Mouse (Mus musculus): ENCODE data around the gene Vat1l. TPM values are rescaled to one million over a fixed set of nuclear protein-coding genes. Genes with fewer than 3 reads are reported as not detected.

Gene Vat1l
- polyA plus RNA-seq, 1 experiment = not detected

DNA sequence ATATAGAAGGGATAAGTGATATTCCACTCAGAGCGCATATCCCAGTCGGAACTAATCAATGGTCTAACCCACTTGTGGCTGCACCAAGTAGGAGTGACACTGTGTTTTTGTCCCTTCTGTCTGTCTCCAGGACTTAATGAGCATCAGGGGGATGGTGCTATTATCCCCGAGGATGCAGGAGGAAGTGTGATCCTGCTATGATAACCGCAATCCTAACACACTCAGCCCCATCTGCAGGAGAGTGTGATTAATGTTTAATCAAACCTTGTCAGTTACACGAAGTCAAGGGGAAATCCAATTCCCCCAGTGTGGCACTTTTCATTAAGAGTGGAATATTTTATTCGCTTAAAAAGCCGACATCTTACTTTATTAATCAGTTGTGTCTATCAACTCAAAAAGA, 196.3 kb downstream of the Vat1l start:
- 73% methylated on average over 7 of the region's 7 CpGs for WGBS
- H3K4me1 ChIP-seq (ENCODE audit: control insufficient read depth, insufficient read depth, low read length) = no peaks in the 10 kb centered on the region
- TF ChIP-seq POLR2A (IDR thresholded peaks at IDR 0.05; ENCODE audit: insufficient read depth, low read depth, low read length) (no peak), CTCF (IDR thresholded peaks at IDR 0.05; ENCODE audit: insufficient read depth, low read depth, low read length) (no peak)
- H3K27ac ChIP-seq (ENCODE audit: insufficient read depth, low read depth, low read length) = no peak overlapping the region
- no peak overlapping the region for H3K4me3 ChIP-seq (ENCODE audit: insufficient read depth, low read depth, low read length)

GRCm38 (mm10) chr8:114411421-114411820, 206.0 kb downstream of the Vat1l start:
- TF ChIP-seq POLR2A (IDR thresholded peaks at IDR 0.05; ENCODE audit: insufficient read depth, low read depth, low read length) = no peak
- TF ChIP-seq CTCF (IDR thresholded peaks at IDR 0.05; ENCODE audit: insufficient read depth, low read depth, low read length) = no peak
- Histone ChIP-seq H3K4me3 (ENCODE audit: insufficient read depth, low read depth, low read length) (no peak overlapping the region), H3K27ac (ENCODE audit: insufficient read depth, low read depth, low read length) (no peak overlapping the region), H3K4me1 (ENCODE audit: control insufficient read depth, insufficient read depth, low read length) (no peaks in the 10 kb centered on the region)
- 87% methylated on average over 3 of the region's 3 CpGs for WGBS

GRCm38 (mm10) chr8:114417786-114418185, 212.4 kb downstream of the Vat1l start, which contains the start of gene Clec3a:
TSS of gene Clec3a (plus strand) at chr8:114418086.
- 77% methylated on average over 8 of the region's 8 CpGs for WGBS
- no peak within 1 kb of the TSS for H3K4me3 ChIP-seq (ENCODE audit: insufficient read depth, low read depth, low read length)
- no peaks in the 10 kb centered on the region for H3K4me1 ChIP-seq (ENCODE audit: control insufficient read depth, insufficient read depth, low read length)
- no peak within 1 kb of the TSS for H3K27ac ChIP-seq (ENCODE audit: insufficient read depth, low read depth, low read length)
- TF ChIP-seq CTCF (IDR thresholded peaks at IDR 0.05; ENCODE audit: insufficient read depth, low read depth, low read length) (no peak), POLR2A (IDR thresholded peaks at IDR 0.05; ENCODE audit: insufficient read depth, low read depth, low read length) (no peak)

- no peak overlapping the region for H3K27ac ChIP-seq (ENCODE audit: insufficient read depth, low read depth, low read length)
- 82% methylated on average over 5 of the region's 5 CpGs for WGBS
- H3K4me3 ChIP-seq (ENCODE audit: insufficient read depth, low read depth, low read length) = no peak overlapping the region
- no peaks in the 10 kb centered on the region for H3K4me1 ChIP-seq (ENCODE audit: control insufficient read depth, insufficient read depth, low read length)
- no peak for TF ChIP-seq CTCF (IDR thresholded peaks at IDR 0.05; ENCODE audit: insufficient read depth, low read depth, low read length)
- TF ChIP-seq POLR2A (IDR thresholded peaks at IDR 0.05; ENCODE audit: insufficient read depth, low read depth, low read length) = no peak
These were observed 213.1 kb downstream of the Vat1l start for GRCm38 (mm10) chr8:114418486-114418885.

DNA sequence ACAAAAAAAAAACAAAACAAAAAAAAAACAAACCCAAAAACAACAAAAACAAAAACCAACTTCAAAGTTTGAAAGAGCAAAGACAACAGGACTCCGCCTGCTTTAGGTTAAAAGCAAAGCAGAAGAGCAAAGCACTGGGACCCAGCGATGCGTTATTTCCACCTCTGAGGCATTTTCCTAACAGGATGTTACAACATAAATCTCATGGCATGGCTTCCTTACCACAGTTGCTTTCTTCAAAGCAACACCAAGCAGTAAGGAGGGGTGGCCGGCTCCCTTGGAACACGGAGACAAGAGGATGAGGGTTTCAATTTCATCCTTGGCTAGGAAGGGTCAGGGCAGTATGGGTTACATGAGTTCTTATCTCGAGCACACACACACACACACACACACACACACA, 213.5 kb downstream of the Vat1l start:
- TF ChIP-seq POLR2A (IDR thresholded peaks at IDR 0.05; ENCODE audit: insufficient read depth, low read depth, low read length) = no peak
- no peak for TF ChIP-seq CTCF (IDR thresholded peaks at IDR 0.05; ENCODE audit: insufficient read depth, low read depth, low read length)
- WGBS = 84% methylated on average over 6 of the region's 6 CpGs
- H3K4me3 ChIP-seq (ENCODE audit: insufficient read depth, low read depth, low read length) = no peak overlapping the region

DNA sequence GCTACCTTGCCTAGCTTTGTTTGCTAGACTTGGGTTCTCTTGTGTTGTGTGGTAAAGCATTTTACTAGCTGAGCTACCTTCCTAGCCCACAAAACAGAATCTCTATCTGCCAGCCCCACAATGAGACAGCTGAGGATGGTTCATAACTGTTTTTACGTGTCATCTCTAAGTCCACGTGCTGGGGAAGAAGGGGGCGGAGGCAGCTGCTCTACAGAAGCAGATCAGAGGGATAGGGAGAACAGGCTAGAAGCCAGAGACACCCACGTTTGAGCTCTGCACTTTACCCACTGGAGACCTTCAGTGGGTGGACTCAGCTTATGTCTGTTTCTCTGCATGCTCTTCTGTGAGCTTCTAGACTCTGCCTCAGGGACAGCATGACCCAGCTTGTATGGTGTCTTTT, 216.1 kb downstream of the Vat1l start:
- WGBS = 58% methylated on average over 4 of the region's 4 CpGs
- H3K4me1 ChIP-seq (ENCODE audit: control insufficient read depth, insufficient read depth, low read length) = no peaks in the 10 kb centered on the region
- TF ChIP-seq POLR2A (IDR thresholded peaks at IDR 0.05; ENCODE audit: insufficient read depth, low read depth, low read length) (no peak), CTCF (IDR thresholded peaks at IDR 0.05; ENCODE audit: insufficient read depth, low read depth, low read length) (no peak)
- H3K4me3 ChIP-seq (ENCODE audit: insufficient read depth, low read depth, low read length) = no peak overlapping the region
- no peak overlapping the region for H3K27ac ChIP-seq (ENCODE audit: insufficient read depth, low read depth, low read length)

More for the DNA sequence above, 213.5 kb downstream of the Vat1l start:
- H3K4me1 ChIP-seq (ENCODE audit: control insufficient read depth, insufficient read depth, low read length) = no peaks in the 10 kb centered on the region
- H3K27ac ChIP-seq (ENCODE audit: insufficient read depth, low read depth, low read length) = no peak overlapping the region

Other genes starting within 250 kb of the Vat1l start
- not detected in 2 replicates for gene Nudt7, start 72.1 kb upstream of the Vat1l start, polyA plus RNA-seq (2012; ENCODE audit: insufficient read depth, insufficient read length, low replicate concordance, missing spikeins)
- gene Clec3a, start 212.5 kb downstream of the Vat1l start, polyA plus RNA-seq (2012; ENCODE audit: insufficient read depth, insufficient read length, low replicate concordance, missing spikeins) = not detected in 2 replicates
- gene Wwox, start 234.0 kb downstream of the Vat1l start, polyA plus RNA-seq (2012; ENCODE audit: insufficient read depth, insufficient read length, low replicate concordance, missing spikeins) = not detected in 2 replicates

Measured in olfactory bulb, adult 2 months (tissue).